Mouse (Mus musculus) lung, postnatal 10 days (tissue): Measurements from ENCODE around the gene Vmn1r204.
"Not testable (repeated sequence)": the region's sequence is repeated elsewhere in the genome, so short reads cannot be mapped to it uniquely, and the experiment has no call there.

Experiments
- DNase-seq: peaks from one replicate; pipeline ENCODE4 v3.0.0; 2021

The Vmn1r204 gene

DNA sequence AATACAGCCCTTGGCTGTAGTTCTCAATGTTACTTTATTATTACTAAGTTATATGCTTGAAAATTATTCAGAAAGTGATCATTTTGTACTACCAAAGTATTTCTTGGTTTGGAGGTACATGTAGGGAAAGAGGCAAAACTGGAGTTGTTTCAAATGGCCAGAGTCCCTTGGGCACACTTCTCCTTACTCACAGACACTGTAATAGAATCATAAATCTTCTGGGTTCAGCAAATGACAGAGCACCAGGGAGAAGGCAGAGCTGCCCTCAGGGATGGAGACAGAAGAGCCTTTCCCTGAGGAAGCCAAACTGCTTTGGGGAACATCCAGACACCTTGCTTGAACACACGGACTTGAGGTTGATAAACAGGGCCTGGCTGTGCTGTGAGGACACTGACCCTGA, at the start of gene Vmn1r204:
Vmn1r204 (plus strand) TSS at position 301 of the 400 bp plus-strand sequence.
- not testable (repeated sequence) for DNase-seq

DNA sequence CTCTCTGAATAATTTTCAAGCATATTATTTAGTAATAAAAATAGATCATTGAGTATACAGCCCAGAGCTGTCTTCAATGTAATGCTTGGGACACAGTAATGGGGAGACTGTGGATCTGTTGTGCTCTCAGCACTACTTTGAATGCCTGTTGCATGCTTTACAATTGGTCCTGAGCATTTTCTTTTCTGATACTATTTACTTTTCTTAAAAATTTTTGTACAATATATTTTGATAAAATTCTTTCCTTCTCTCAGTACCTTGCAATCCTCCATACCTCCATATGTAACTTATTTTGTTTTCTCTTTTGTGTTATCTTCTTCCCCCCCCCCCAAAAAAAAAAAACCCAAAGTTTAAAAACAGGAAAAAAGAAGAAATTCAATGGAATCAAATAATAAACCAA, 47.7 kb upstream of the Vmn1r204 start, which contains the start of gene Vmn1r202:
Vmn1r202 (minus strand) TSS at position 101 of the 400 bp plus-strand sequence.
- DNase-seq, result no peak

DNA sequence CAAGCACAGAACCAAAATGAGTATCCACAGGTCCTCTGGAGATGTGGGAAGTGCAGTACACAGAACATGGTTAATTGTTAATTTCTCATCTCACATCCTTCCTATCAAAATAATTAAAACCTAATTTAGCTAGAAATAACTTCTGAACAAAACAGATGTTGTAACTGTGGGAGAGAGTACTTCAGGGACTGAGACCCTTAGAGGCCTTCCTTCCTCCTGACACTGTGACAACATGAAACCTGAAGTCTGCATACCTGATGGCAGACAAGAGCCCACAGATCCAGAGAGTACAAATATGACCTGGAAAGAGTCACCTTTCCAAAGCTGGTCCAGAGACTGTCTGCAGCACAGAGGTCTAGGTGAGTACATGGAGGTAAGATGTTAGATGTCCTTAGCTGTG, 35.2 kb upstream of the Vmn1r204 start, which contains the start of gene Vmn1r203:
Vmn1r203 (plus strand) TSS at position 301 of the 400 bp plus-strand sequence.
- no peak for DNase-seq

DNA sequence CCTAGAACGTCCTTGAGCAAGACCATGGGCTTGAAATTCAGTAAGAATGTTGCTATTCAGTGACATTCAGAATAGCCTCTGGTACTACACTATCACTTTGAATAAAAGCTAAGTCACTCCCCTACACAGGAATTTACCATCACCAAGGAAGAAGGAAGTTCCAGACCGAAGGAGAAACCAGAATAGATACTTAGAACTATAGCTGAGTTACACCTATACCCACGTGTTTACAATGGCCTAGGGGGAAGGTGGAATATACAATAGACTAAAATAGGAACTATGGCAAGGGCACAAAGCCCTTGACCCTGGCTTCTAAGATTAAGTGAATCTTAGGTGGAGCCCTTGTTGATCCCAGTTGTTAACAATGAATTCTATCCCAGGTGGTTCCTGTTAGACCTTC, 21.9 kb downstream of the Vmn1r204 start:
- DNase-seq, result not testable (repeated sequence)

DNA sequence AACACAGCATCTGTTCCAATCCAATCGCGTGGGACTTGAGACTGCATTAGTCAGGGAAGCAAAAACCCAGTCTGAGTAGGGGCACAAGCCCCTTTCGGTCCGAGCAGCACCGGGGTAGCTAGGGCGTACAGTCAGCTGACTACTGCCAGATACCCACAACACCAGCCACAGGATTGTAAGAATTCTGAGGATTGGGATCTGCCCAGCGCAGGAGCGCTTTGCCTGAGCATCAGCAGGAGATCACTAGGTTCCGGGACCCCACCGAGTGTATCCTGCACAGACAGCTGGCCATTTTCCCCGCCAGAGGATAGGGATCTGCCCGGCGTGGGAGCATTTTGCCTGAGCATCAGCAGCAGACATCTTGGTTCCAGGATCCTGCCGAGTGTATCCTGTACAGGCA, 30.3 kb downstream of the Vmn1r204 start:
- not testable (repeated sequence) for DNase-seq

DNA sequence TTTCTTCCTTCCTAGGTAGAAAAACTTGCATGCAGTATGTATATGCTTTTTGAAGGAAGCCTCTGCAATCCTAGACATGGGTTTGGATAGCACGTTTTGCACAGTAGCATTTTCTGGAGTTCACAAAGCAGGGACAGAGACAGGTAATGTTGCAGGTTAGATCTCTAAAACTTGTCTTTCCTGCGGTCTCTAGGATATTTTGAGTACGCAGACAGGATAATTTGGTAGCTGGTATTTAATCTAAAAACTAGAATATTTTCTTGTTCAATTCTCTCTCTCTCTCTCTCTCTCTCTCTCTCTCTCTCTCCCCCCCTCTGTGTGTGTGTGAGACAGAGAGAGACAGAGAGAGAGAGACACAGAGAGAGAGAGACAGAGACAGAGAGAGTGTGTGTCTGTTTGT, 39.9 kb downstream of the Vmn1r204 start, which contains the start of gene Vmn1r205:
Vmn1r205 (minus strand) TSS at position 101 of the 400 bp plus-strand sequence.
- DNase-seq, result no peak
